Mouse (Mus musculus): ENCODE results near the gene Luc7l3. TPM values are rescaled to one million over a fixed set of nuclear protein-coding genes. Genes with fewer than 3 reads are reported as not detected.

Gene Luc7l3
- polyA plus RNA-seq, 1 experiment = 5.2 TPM

- TF ChIP-seq GATA1 (IDR thresholded peaks at IDR 0.05; ENCODE audit: low read length) (no peak), TAL1 (IDR thresholded peaks at IDR 0.05; ENCODE audit: low read length) (no peak)
- peaks cover 47% of the 10 kb centered on the region for H3K4me1 ChIP-seq (ENCODE audit: control insufficient read depth)
- no peaks in the 10 kb centered on the region for H3K27me3 ChIP-seq (ENCODE audit: control insufficient read depth)
- no peaks in the 10 kb centered on the region for H3K9me3 ChIP-seq (ENCODE audit: control insufficient read depth, low read length)
- peaks cover 100% of the 10 kb centered on the region for H3K36me3 ChIP-seq (ENCODE audit: control insufficient read depth)
- no peak overlapping the region for H3K4me3 ChIP-seq (replicated peaks)
These were observed 35.8 kb downstream of the Luc7l3 start for GRCm38 (mm10) chr11:94285886-94286574.

- peaks cover 81% of the 10 kb centered on the region for H3K36me3 ChIP-seq (ENCODE audit: control insufficient read depth)
- no peaks in the 10 kb centered on the region for H3K9me3 ChIP-seq (ENCODE audit: control insufficient read depth, low read length)
- H3K4me3 ChIP-seq (replicated peaks) = no peak overlapping the region
- H3K4me1 ChIP-seq (ENCODE audit: control insufficient read depth) = peaks cover 31% of the 10 kb centered on the region
- TF ChIP-seq TAL1 (IDR thresholded peaks at IDR 0.05; ENCODE audit: low read length) (no peak), GATA1 (IDR thresholded peaks at IDR 0.05; ENCODE audit: low read length) (no peak)
- H3K27me3 ChIP-seq (ENCODE audit: control insufficient read depth) = no peaks in the 10 kb centered on the region
These were observed 38.2 kb downstream of the Luc7l3 start for GRCm38 (mm10) chr11:94283536-94284099.

- Histone ChIP-seq H3K36me3 (ENCODE audit: control insufficient read depth) (peaks cover 68% of the 10 kb centered on the region), H3K4me3 (replicated peaks) (no peak overlapping the region), H3K9me3 (ENCODE audit: control insufficient read depth, low read length) (no peaks in the 10 kb centered on the region), H3K4me1 (ENCODE audit: control insufficient read depth) (peaks cover 35% of the 10 kb centered on the region), H3K27me3 (ENCODE audit: control insufficient read depth) (no peaks in the 10 kb centered on the region)
- TF ChIP-seq GATA1 (IDR thresholded peaks at IDR 0.05; ENCODE audit: low read length) (no peak), TAL1 (IDR thresholded peaks at IDR 0.05; ENCODE audit: low read length) (no peak)
These were observed 39.5 kb downstream of the Luc7l3 start for GRCm38 (mm10) chr11:94282291-94282690.

DNA sequence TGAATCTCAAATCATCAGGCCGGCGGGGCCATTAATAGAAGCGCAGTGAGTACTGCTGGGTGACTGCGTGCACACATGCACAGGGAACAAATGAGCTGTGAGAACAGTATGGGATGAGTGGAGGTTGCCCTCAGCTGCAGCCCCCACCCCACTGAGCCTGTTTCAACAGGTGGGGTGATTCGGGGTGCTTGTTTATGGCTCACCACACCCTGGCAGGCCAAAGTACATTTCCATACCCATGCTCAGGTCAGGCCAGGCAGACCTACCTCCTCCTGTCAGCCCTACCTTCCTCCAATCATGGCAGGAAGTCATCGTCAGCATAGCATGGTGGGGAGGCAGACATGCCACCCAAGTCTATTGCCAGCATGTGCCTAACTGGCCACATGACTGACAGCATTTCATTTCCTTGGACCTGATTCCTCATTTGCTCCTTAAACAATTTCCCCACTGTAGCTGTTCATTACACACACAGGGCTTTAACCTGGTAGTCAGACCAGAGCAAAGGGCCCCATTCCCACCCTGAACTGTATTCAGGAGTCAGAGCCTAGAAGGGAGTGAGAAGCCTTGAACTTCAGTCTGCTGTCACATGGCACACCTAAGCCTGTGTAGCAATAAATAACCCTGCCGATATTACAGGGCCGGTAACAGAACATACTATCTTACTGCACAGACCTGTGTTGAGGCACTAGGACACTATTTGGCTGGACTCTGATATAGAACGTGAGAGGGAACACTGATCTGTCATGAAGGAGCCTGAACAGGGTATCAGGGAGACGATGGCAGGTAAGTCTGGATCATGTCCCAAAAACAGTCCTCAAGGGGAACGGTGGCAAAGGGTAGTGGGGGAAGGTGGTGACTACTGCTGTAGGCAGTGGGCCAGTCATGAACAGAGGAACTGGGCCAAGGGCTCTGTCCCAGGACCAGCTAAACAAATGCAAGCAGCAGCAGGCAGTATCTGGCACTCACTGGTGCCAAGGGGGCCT, 40.3 kb downstream of the Luc7l3 start, which contains the start of gene Gm21885:
Gene Gm21885, plus strand, starts transcription at position 675 of the 983 bp plus-strand sequence.
- TF ChIP-seq TAL1 (IDR thresholded peaks at IDR 0.05; ENCODE audit: low read length) (no peak), GATA1 (IDR thresholded peaks at IDR 0.05; ENCODE audit: low read length) (no peak)
- H3K4me3 ChIP-seq (replicated peaks) = no peak within 1 kb of the TSS
- H3K9me3 ChIP-seq (ENCODE audit: control insufficient read depth, low read length) = no peaks in the 10 kb centered on the region
- H3K27me3 ChIP-seq (ENCODE audit: control insufficient read depth) = no peaks in the 10 kb centered on the region
- peaks cover 60% of the 10 kb centered on the region for H3K36me3 ChIP-seq (ENCODE audit: control insufficient read depth)
- peaks cover 41% of the 10 kb centered on the region for H3K4me1 ChIP-seq (ENCODE audit: control insufficient read depth)

GRCm38 (mm10) chr11:94276869-94277337, 44.9 kb downstream of the Luc7l3 start:
- peak overlapping the region; percentile 57 for H3K4me3 ChIP-seq (replicated peaks)
- peaks cover 16% of the 10 kb centered on the region for H3K36me3 ChIP-seq (ENCODE audit: control insufficient read depth)
- H3K9me3 ChIP-seq (ENCODE audit: control insufficient read depth, low read length) = no peaks in the 10 kb centered on the region
- TF ChIP-seq GATA1 (IDR thresholded peaks at IDR 0.05; ENCODE audit: low read length) (no peak), TAL1 (IDR thresholded peaks at IDR 0.05; ENCODE audit: low read length) (no peak)
- H3K4me1 ChIP-seq (ENCODE audit: control insufficient read depth) = peaks cover 63% of the 10 kb centered on the region
- H3K27me3 ChIP-seq (ENCODE audit: control insufficient read depth) = no peaks in the 10 kb centered on the region

DNA sequence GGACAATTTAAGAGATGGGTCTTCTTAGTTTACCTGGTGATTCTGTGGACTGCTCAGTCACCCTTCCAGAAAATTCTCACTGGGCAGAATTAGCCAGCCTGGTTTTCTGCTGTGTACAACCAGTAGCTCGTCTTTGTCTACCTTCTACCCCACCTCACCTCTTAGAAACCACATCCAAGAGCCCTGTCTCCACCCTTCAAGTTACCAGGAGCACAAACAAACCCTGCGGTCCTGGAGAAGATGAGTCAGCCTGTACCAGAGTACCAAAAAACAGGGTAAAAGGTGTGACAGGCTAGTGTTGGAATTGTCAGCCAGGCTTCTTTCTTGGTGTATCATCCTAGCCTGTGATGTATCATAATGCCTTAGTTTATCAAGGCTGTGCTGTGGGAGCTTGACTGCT, 46.1 kb downstream of the Luc7l3 start:
- peaks cover 4% of the 10 kb centered on the region for H3K36me3 ChIP-seq (ENCODE audit: control insufficient read depth)
- H3K4me1 ChIP-seq (ENCODE audit: control insufficient read depth) = peaks cover 52% of the 10 kb centered on the region
- no peak overlapping the region for H3K4me3 ChIP-seq (replicated peaks)
- TF ChIP-seq GATA1 (IDR thresholded peaks at IDR 0.05; ENCODE audit: low read length) = no peak
- TF ChIP-seq TAL1 (IDR thresholded peaks at IDR 0.05; ENCODE audit: low read length) = no peak
- no peaks in the 10 kb centered on the region for H3K9me3 ChIP-seq (ENCODE audit: control insufficient read depth, low read length)
- H3K27me3 ChIP-seq (ENCODE audit: control insufficient read depth) = no peaks in the 10 kb centered on the region

DNA sequence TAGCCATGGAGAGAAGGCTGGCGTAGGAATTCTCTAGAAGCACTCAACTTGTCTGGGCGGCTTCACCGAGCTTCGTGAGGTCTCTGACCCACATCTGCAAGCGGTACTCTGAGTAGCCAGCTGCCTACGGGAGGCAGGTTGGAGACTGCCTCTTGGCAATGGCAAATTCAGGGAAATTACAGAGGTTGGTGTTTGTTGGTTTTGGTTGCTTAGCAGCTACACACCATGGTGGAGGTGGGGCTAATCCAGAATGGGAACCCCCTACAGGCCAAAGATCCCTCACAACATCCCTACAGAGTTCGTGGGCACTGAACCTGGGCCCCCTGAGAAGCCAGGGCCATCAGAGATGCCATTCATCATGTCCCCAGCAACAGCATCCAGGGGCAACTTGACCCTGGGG, 46.6 kb downstream of the Luc7l3 start:
- Histone ChIP-seq H3K4me1 (ENCODE audit: control insufficient read depth) (peaks cover 50% of the 10 kb centered on the region), H3K4me3 (replicated peaks) (no peak overlapping the region), H3K9me3 (ENCODE audit: control insufficient read depth, low read length) (no peaks in the 10 kb centered on the region), H3K36me3 (ENCODE audit: control insufficient read depth) (peaks cover 2% of the 10 kb centered on the region; the same call in 1 of the 2 replicates), H3K27me3 (ENCODE audit: control insufficient read depth) (no peaks in the 10 kb centered on the region)
- TF ChIP-seq TAL1 (IDR thresholded peaks at IDR 0.05; ENCODE audit: low read length) = no peak
- TF ChIP-seq GATA1 (IDR thresholded peaks at IDR 0.05; ENCODE audit: low read length) = no peak

DNA sequence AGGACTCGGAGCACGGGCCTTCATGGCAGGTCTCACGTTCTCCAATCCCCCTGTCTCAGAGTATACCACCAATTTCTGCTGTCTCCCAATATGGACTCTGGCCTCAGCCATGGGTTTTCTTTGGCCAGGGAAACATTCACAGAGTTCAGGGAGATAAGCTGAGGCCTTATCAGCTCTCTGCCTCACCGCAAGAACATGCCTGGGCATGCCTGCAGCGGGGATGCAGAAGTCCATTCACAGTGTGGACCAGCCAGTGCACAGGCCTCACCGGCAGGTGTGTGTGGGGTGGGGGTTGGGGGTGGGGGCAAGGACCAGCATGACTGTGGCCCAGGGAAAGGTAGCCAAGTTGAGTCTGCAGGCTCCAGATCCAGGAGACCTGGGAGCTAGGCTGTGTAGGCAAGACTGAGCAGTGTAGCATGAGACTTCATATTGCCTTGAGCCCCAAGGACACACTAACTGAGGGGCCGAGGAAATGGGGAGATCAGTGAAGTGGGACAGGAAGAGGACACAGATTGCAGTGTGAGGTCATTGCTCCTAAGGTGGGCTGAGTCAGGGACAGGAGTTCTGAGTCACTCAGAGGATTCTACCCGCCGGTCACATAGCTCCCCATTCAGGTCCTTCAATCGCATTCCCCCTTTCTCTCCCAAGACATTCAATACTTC, 47.5 kb downstream of the Luc7l3 start:
- TF ChIP-seq GATA1 (IDR thresholded peaks at IDR 0.05; ENCODE audit: low read length) = peak; percentile 57
- no peak for TF ChIP-seq TAL1 (IDR thresholded peaks at IDR 0.05; ENCODE audit: low read length)
- Histone ChIP-seq H3K4me3 (replicated peaks) (peak overlapping the region; percentile 25), H3K9me3 (ENCODE audit: control insufficient read depth, low read length) (no peaks in the 10 kb centered on the region), H3K36me3 (ENCODE audit: control insufficient read depth) (peaks cover 2% of the 10 kb centered on the region; the same call in 1 of the 2 replicates), H3K4me1 (ENCODE audit: control insufficient read depth) (peaks cover 58% of the 10 kb centered on the region), H3K27me3 (ENCODE audit: control insufficient read depth) (no peaks in the 10 kb centered on the region)

Measured in erythroblast, embryonic 14.5 days (primary cell).